Mouse (Mus musculus): ENCODE data around the gene Sh3pxd2b. TPM values are rescaled to one million over a fixed set of nuclear protein-coding genes. Genes with fewer than 3 reads are reported as not detected.
A peak's percentile ranks its signal among the peaks of the same experiment; 100 is the strongest.

Gene Sh3pxd2b
- total RNA-seq, 2 experiments from 2014 or later = 10.0 to 12.0 TPM

DNA sequence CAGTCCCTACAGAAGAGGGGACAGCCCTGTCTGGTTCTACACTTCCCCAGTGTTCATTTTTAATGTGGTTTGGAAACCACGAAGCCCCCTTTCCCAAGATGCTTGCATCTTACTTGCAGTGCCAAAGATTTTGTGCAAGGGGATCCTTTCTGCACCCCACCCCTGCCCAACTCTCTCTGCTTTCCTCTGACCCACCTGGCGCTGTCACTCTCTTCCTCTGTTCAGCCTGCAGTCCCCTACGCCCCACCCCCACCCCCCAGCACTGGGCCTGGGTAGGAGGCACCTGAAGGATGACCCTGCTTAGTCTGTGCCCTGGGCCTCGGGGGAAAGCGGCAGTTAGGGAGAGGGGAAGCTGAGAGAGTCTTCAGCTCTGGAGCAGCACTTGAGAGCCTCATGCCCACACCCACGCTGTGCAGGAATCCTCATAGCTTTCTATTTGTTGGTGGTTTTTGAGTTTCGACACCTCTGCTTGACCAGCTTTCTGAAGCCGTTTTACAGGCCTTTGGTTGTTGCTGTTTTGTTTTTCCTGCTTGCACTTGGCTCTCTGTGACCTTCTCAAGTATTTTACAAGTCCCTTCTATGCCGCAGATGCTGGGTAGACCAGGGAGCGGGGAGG is 77.5 kb downstream of the Sh3pxd2b start:
- no peak for DNase-seq (ENCODE audit: low spot score in 2 of 2)

- no peak for DNase-seq (ENCODE audit: low spot score in 2 of 2)
Observed at GRCm38 (mm10) chr11:32427537-32427936, 79.9 kb downstream of the Sh3pxd2b start.

DNA sequence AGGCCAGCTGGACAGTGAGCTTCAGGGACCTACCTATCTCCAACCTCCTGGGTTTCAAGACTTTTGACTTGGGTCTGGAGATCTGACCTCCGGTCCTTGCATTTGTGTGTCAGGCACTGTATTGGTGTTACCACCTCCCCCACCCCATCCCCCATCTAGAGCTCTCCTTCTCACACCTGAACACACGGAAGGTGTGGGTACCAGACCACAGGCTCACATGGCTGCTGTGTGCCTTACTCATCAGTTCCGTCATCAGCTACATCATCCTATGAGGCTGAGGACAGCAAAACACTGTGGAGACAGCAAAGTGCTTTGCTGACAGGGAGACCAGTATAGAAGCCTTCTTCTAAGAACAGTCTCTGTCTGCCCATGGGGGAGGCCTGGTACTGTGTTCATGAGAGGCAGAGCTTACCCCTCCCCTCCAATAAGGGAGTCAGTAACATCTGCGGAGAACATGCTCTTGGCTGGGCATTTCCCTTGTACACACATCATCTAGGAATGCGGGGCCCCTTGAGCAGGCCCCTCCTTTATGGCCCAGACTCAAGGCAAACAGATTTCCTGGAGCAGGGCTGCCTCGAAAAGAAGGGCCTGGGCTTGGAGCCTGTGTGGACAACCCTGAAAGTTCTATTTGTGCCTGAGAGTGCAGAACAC is 87.9 kb downstream of the Sh3pxd2b start:
- no peak for DNase-seq (ENCODE audit: low spot score in 2 of 2)

DNA sequence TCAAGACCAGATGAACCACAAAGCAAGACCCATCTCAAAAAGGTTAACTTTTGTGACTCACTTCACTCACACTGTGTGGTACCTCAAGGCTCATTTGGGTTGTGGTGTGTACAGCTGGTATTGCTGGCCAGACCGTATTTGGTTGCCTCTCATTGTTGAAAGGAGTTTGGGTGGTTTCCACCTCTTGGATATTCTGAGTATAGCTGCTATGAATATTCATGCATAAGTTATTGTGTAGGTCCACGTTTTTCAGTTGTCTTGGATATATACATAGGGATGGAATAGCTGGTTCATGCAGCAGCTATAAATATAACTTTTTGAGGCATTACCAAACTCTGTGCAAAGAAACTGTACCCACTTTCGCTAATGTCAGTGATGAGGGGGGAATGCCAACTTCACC is 95.0 kb downstream of the Sh3pxd2b start:
- DNase-seq (ENCODE audit: low spot score in 2 of 2) = no peak

GRCm38 (mm10) chr11:32444266-32444665 is 96.6 kb downstream of the Sh3pxd2b start:
- no peak for DNase-seq (ENCODE audit: low spot score in 2 of 2)

GRCm38 (mm10) chr11:32445135-32445534 is 97.5 kb downstream of the Sh3pxd2b start:
- no peak for DNase-seq (ENCODE audit: low spot score in 2 of 2)

- DNase-seq (ENCODE audit: low spot score in 2 of 2) = no peak
Observed at GRCm38 (mm10) chr11:32445637-32446226, 98.1 kb downstream of the Sh3pxd2b start.

DNA sequence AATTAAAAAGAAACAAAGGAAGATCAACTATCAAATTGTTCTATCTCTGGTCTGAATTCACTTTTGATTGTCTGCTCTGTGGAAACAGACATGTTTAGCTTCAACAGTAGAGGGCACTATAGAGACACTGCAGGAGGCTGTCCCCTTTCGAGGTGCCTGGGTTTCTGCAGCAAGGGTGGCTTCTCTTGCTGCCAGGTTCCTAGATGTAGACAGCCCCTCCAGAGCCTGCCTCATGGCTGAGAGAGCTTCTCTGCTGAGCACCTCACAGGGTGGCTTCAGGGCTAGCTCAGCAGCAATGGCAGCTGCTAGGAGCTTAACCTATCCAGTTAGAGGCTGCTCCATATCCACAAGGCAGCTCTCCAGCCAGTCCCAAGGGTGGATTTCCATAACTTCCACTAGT is 102.6 kb downstream of the Sh3pxd2b start:
- DNase-seq (ENCODE audit: low spot score in 2 of 2) = peak; percentile 22 to 75

DNA sequence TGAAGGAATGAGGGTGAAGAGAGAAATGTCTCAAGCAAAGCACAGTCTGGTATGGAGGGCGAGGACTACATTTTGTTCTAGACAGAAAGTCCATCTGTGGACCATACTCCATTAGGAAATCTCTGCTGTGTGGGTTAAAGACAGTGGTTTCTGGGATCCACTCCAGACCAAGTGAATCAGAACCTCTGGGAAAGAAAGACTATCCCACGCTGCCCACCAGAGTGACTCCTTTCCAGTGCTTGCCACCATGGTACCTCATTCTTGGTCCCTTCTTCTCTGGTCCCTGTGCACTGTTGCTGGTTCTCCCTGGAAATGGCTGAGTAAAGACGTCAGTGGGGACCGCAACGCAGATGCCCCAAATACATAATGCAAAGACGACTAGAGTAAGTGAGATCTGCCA is 103.7 kb downstream of the Sh3pxd2b start:
- no peak for DNase-seq (ENCODE audit: low spot score in 2 of 2)

GRCm38 (mm10) chr11:32452745-32453144 is 105.1 kb downstream of the Sh3pxd2b start:
- DNase-seq (ENCODE audit: low spot score in 2 of 2) = no peak

DNA sequence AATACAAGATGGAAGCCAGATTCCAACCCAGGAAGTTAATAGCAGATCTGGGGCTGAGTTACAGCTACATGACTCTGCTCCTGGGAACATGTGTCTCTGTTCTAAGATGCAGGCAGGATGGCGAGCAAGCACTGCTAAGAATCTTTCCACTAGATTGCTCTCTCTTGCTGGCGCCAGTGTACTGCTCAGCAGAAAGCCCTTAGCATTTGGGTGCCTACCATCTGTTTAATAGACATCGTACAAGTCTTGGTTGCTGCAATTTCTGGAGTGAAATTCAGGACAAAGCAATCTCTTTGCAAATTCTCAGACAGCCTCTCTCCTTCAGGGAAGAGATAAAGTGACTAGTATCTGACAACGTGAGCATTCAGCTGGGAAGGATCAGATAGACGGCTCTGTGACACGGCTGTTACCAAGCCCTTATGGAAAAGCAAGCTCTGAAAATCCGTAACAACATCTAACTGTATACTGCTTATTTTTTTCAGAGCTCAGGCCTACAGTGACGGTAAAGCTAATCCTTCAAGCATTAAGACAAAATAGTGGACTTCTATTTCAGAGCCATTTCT is 105.8 kb downstream of the Sh3pxd2b start:
- DNase-seq (ENCODE audit: low spot score in 2 of 2) = peak; percentile 18 to 52

DNA sequence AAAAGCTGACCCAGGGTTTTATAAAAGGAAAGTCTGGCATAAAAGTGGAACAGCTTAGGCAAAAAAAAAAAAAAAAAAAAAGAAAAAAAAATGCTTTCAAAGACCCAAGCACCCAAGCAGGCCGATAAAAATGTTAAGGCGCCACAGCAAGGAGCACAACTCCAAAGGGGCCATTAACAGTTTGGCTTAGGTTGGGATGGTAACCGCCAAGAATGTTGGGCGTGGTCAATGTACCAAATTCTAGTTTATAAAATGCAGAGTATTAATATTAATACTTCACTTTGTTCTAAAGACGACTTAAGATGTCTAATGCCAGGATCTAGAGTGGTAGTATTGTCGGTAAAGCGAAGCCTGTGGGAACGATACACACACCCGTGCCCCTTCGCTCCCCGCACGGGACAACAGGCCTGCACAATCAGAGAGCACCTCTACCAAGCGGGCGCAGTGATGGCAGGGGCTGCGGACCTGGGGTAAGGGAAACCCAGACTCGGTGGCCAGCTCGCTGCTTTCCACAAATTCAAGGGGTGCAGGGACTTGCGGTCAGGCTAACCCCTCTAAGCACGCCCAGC is 106.7 kb downstream of the Sh3pxd2b start:
- DNase-seq (ENCODE audit: low spot score in 2 of 2) = peak in 1 of 2 experiments; percentile 16

- DNase-seq (ENCODE audit: low spot score in 2 of 2) = peak; percentile 93 to 97
Observed at GRCm38 (mm10) chr11:32454800-32455506, 107.3 kb downstream of the Sh3pxd2b start, which contains the start of gene Ubtd2. Gene Ubtd2, plus strand, starts transcription at chr11:32455370.

DNA sequence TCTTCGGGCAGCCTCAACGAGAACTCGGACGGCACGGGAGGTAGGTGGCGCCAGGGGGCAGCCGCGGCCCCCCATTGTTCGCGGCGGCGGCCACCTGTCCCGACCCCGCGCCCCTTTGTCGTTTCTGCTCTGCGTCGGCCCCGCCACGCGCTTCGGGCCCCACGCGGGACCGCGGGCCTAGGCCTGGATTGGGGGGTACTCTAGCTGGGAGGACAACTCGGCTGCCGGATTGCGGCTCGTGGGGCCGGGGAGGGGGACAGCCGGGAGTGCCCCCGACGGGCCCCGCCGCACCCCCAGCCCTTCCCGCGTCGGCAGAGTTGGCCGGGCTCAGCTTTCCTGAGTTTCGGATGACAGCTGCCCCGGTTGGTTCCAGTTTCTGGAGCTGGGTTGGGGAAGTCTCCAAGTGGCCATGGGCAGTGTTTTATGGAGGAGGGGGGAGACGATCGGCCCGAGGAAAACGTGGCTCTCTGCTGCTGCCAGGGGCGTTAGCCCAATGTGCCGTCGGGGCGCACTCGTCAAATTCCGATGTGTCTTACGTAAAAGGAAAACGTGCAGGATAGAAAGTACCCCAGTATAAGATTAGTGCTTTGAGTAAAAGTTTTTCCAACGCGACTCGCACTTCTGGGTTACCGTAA is 108.0 kb downstream of the Sh3pxd2b start:
- DNase-seq (ENCODE audit: low spot score in 2 of 2) = peak in 1 of 2 experiments; percentile 21

GRCm38 (mm10) chr11:32456356-32456755 is 108.7 kb downstream of the Sh3pxd2b start:
- DNase-seq (ENCODE audit: low spot score in 2 of 2) = no peak

- DNase-seq (ENCODE audit: low spot score in 2 of 2) = no peak
Observed at GRCm38 (mm10) chr11:32464282-32464681, 116.7 kb downstream of the Sh3pxd2b start.

DNA sequence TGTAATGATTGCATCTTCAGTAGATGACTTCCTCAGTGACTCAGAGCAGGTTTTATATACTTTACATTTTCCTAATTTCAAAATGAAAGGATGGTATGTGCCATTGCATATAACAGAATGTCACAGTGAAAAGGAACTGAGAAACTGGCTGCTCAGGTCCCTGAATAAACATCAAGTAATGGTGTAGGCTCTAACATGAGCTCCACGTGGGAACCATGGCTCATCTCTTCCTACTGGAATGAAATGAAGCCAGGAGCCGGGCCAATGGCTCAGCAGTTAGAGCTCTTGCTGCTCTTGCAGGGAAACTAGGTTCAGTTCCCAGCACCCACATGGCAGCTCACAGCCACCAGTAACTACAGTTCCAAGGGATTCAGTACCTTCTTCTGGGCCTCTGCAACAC is 124.3 kb downstream of the Sh3pxd2b start:
- no peak for DNase-seq (ENCODE audit: low spot score in 2 of 2)

DNA sequence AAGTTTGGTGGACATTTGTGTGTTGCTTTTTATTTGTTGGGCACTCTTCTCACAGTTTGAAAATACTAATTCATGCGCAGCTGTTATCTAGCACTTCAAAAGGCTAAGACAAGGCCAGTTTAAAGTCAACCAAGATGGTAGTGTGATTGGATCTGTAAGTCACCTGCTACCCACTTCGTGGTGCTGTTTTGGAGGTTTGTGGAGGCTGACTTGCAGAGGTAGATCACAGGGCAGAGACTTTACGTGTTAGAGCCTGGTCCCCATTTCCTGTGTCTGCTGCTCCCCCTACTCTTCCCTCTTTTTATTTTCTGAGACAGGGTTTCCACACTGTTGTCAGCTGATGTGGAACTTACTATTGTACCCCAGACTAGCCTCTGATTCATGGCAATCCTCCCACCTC is 127.1 kb downstream of the Sh3pxd2b start:
- no peak for DNase-seq (ENCODE audit: low spot score in 2 of 2)

GRCm38 (mm10) chr11:32475487-32476236 is 128.0 kb downstream of the Sh3pxd2b start:
- DNase-seq (ENCODE audit: low spot score in 2 of 2) = no peak

Measured in layer of hippocampus, adult 18-20 months (tissue).